Mouse (Mus musculus) forebrain, embryonic 16.5 days (tissue): Measurements from ENCODE around the gene Hsd17b6. TPM values are rescaled to one million over a fixed set of nuclear protein-coding genes. Genes with fewer than 3 reads are reported as not detected.

Experiments used
- ATAC-seq: fragments of 200-750 bp; cut with Nextera tagmentation; 2 replicates; pipeline ENCODE4 v1.8.0; 2017; ENCODE audit warnings: mild to moderate bottlenecking, moderate library complexity
- H3K27ac ChIP-seq: fragments of 300-500 bp; sonication (generic); 2 replicates; pipeline ENCODE4 v1.5.1; 2014; ENCODE audit warnings: low read length, control low read depth
- H3K27me3 ChIP-seq: fragments of 300-500 bp; sonication (generic); replicated peaks from 2 replicates; pipeline ENCODE4 v1.6.1; 2014; ENCODE audit warnings: low read length; ENCODE audit not compliant: control insufficient read depth, insufficient read depth
- H3K36me3 ChIP-seq: fragments of 300-500 bp; sonication (generic); 2 replicates; pipeline ENCODE4 v1.6.1; 2014; ENCODE audit not compliant: control insufficient read depth, insufficient read depth
- H3K4me1 ChIP-seq: fragments of 300-500 bp; sonication (generic); replicated peaks from 2 replicates; pipeline ENCODE4 v1.6.1; 2014; ENCODE audit warnings: low read length; ENCODE audit not compliant: control insufficient read depth, insufficient read depth
- H3K4me2 ChIP-seq: fragments of 300-500 bp; sonication (generic); 2 replicates; pipeline ENCODE4 v1.6.1; 2014; ENCODE audit warnings: mild to moderate bottlenecking, low read length, control low read depth
- H3K4me3 ChIP-seq: fragments of 300-500 bp; sonication (generic); replicated peaks from 2 replicates; pipeline ENCODE4 v1.5.1; 2014; ENCODE audit warnings: mild to moderate bottlenecking, low read length, control low read depth
- H3K9ac ChIP-seq: fragments of 300-500 bp; sonication (generic); replicated peaks from 2 replicates; pipeline ENCODE4 v1.6.1; 2014; ENCODE audit warnings: low read depth, low read length, control low read depth
- H3K9me3 ChIP-seq: fragments of 300-500 bp; sonication (generic); 2 replicates; pipeline ENCODE4 v1.6.1; 2016; ENCODE audit warnings: low read length; ENCODE audit not compliant: control insufficient read depth
- WGBS: fragments of 180-500 bp; shearing (Covaris S2); extraction: QIAGEN DNeasy Blood & Tissue Kit; methylation state at CpG from one replicate; pipeline ENCODE4 v1.1.7; 2014; 5-methylcytosine and 5-hydroxymethylcytosine counted together
- polyA plus RNA-seq: library from polyadenylated mRNA; unstranded; fragments of >200 nt; fragmentation: Nextera tagmentation; extraction: Ambion mirVana; gene quantifications from 2 replicates; pipeline ENCODE4 v1.2.1, GENCODE M21; 2015

The Hsd17b6 gene
- polyA plus RNA-seq, 1 experiment from 2014 or later = not detected

GRCm38 (mm10) chr10:128041636-128042035, 34.2 kb upstream of the Hsd17b6 start:
- no peak overlapping the region for H3K4me2 ChIP-seq
- H3K4me3 ChIP-seq = no peak overlapping the region
- no peaks in the 10 kb centered on the region for H3K27me3 ChIP-seq
- no peak overlapping the region for H3K27ac ChIP-seq
- peaks cover 17% of the 10 kb centered on the region for H3K4me1 ChIP-seq
- ATAC-seq = no peak
- H3K36me3 ChIP-seq = peaks cover 25% of the 10 kb centered on the region
- WGBS = 82% methylated on average over 4 of the region's 4 CpGs
- no peak overlapping the region for H3K9ac ChIP-seq
- H3K9me3 ChIP-seq = no peaks in the 10 kb centered on the region

DNA sequence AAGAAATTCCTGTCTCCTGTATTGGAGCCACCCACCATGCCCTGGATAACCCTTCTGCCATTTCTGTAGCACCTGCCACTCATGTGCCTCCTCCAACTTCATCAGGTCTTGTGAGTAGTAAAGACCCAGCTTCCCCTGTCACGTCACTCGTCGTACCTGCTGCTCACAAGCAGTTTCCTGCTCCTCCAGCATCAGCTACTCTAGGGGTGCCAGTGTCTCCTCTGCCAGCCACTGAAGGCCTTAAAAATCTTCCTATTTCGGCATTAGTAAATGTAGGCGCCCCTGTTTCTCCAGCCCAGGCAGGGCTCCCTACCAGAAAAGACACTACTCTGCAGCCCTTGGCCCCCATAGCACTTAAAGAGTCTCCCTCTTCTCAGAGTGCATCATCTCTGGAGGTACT, 32.9 kb upstream of the Hsd17b6 start:
- H3K27me3 ChIP-seq = no peaks in the 10 kb centered on the region
- no peak overlapping the region for H3K27ac ChIP-seq
- no peak overlapping the region for H3K4me3 ChIP-seq
- no peak overlapping the region for H3K9ac ChIP-seq
- peaks cover 14% of the 10 kb centered on the region for H3K36me3 ChIP-seq
- H3K4me2 ChIP-seq = no peak overlapping the region
- H3K4me1 ChIP-seq = peaks cover 18% of the 10 kb centered on the region
- 88% methylated on average over 5 of the region's 5 CpGs for WGBS
- ATAC-seq = no peak
- no peaks in the 10 kb centered on the region for H3K9me3 ChIP-seq

DNA sequence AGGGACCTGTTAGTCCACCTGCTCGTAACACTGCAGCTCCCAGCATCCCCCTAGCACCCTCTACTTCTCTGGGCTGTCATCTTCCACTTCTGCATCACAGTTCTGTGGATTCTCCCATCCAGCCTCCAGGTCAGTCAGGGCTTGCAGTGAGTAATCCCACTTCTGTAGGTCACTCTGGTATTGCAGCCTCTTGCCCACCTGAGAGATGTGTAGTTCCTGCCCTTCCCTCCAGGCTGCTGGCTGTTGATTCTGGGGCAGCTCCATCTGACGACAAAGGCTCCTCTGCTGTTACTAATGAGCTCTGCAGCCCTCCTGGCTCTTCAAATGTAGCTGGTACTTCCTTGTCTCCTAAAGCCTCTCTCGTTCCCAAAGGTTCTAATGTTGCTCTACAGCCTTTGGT, 32.4 kb upstream of the Hsd17b6 start:
- Histone ChIP-seq H3K4me1 (peaks cover 19% of the 10 kb centered on the region), H3K9me3 (no peaks in the 10 kb centered on the region), H3K36me3 (peaks cover 14% of the 10 kb centered on the region), H3K9ac (no peak overlapping the region), H3K4me2 (no peak overlapping the region), H3K27me3 (no peaks in the 10 kb centered on the region), H3K4me3 (no peak overlapping the region), H3K27ac (no peak overlapping the region)
- no peak for ATAC-seq
- 61% methylated on average over 3 of the region's 3 CpGs for WGBS

DNA sequence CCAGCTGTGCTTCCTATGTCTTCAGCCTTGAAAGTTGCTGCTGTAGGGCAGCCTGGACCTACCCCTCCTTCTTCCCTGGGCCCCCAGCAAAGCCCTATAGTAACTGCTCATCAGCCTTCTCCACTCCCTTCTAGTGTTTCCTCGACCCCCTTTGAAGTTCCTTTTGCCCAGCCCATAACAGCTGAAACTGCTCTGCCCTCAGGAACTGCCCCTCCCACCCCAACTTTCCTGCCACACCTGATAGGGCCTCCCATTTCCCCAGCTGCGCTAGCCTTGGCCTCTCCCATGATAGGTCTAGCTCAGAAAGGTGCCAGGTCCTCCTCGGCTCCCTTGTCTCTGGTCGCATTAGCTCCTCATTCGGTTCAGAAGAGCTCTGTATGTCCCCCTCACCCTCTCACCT, 31.8 kb upstream of the Hsd17b6 start:
- 65% methylated on average over 5 of the region's 5 CpGs for WGBS
- H3K36me3 ChIP-seq = peaks cover 14% of the 10 kb centered on the region
- H3K9ac ChIP-seq = no peak overlapping the region
- no peak for ATAC-seq
- no peak overlapping the region for H3K4me2 ChIP-seq
- no peaks in the 10 kb centered on the region for H3K9me3 ChIP-seq
- peaks cover 23% of the 10 kb centered on the region for H3K4me1 ChIP-seq
- H3K27me3 ChIP-seq = no peaks in the 10 kb centered on the region
- no peak overlapping the region for H3K4me3 ChIP-seq
- H3K27ac ChIP-seq = no peak overlapping the region

GRCm38 (mm10) chr10:128037921-128038320, 30.5 kb upstream of the Hsd17b6 start:
- no peak overlapping the region for H3K9ac ChIP-seq
- no peak overlapping the region for H3K27ac ChIP-seq
- peak overlapping the region; percentile 15; the same call in 1 of the 2 replicates for H3K4me2 ChIP-seq
- WGBS = 44% methylated on average over 3 of the region's 3 CpGs
- H3K36me3 ChIP-seq = peaks cover 14% of the 10 kb centered on the region
- H3K4me1 ChIP-seq = peaks cover 23% of the 10 kb centered on the region
- H3K4me3 ChIP-seq = no peak overlapping the region
- no peak for ATAC-seq
- H3K9me3 ChIP-seq = no peaks in the 10 kb centered on the region
- H3K27me3 ChIP-seq = no peaks in the 10 kb centered on the region

GRCm38 (mm10) chr10:128036746-128037425, 29.5 kb upstream of the Hsd17b6 start:
- Histone ChIP-seq H3K27me3 (no peaks in the 10 kb centered on the region), H3K36me3 (peaks cover 14% of the 10 kb centered on the region), H3K4me1 (peaks cover 23% of the 10 kb centered on the region), H3K4me3 (peak overlapping the region; percentile 58), H3K9me3 (no peaks in the 10 kb centered on the region), H3K27ac (no peak overlapping the region), H3K9ac (peak overlapping the region; percentile 82), H3K4me2 (peak overlapping the region; percentile 94)
- ATAC-seq = no peak
- 3% methylated on average over 10 of the region's 10 CpGs for WGBS

- 88% methylated on average over 2 of the region's 2 CpGs for WGBS
Measured at GRCm38 (mm10) chr10:128030860-128031259, 23.4 kb upstream of the Hsd17b6 start.

GRCm38 (mm10) chr10:128029931-128030330, 22.5 kb upstream of the Hsd17b6 start:
- H3K4me3 ChIP-seq = no peak overlapping the region
- no peak overlapping the region for H3K4me2 ChIP-seq
- H3K27me3 ChIP-seq = no peaks in the 10 kb centered on the region
- no peak overlapping the region for H3K27ac ChIP-seq
- H3K4me1 ChIP-seq = peaks cover 5% of the 10 kb centered on the region
- H3K36me3 ChIP-seq = peaks cover 10% of the 10 kb centered on the region; the same call in 1 of the 2 replicates
- H3K9ac ChIP-seq = no peak overlapping the region
- no peak for ATAC-seq
- no peaks in the 10 kb centered on the region for H3K9me3 ChIP-seq
- 91% methylated on average over 7 of the region's 7 CpGs for WGBS

More at GRCm38 (mm10) chr10:128030860-128031259, 23.4 kb upstream of the Hsd17b6 start:
- H3K36me3 ChIP-seq = peaks cover 6% of the 10 kb centered on the region; the same call in 1 of the 2 replicates
- no peaks in the 10 kb centered on the region for H3K9me3 ChIP-seq
- H3K9ac ChIP-seq = no peak overlapping the region
- no peaks in the 10 kb centered on the region for H3K27me3 ChIP-seq
- H3K4me1 ChIP-seq = peaks cover 5% of the 10 kb centered on the region
- H3K27ac ChIP-seq = no peak overlapping the region
- no peak for ATAC-seq
- H3K4me3 ChIP-seq = no peak overlapping the region
- H3K4me2 ChIP-seq = no peak overlapping the region

DNA sequence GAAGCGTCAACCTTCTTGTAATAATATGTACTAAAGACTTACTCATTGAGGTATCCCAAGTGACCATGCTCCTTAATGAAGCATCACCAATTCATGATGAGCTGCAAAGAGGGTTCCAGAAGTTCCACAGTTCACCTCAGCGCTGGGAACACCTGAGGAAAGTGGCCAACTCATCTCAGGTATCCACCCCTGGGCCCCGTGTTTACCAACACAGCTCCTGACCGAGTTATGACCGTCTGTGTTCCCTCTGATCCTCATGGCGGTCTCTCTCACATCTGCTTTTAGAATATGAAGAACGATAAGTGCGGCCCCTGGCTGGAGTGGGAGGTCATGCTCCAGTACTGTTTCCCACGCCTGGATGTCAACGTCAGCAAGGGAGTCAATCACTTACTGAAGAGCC, 16.1 kb upstream of the Hsd17b6 start:
- Histone ChIP-seq H3K36me3 (peaks cover 16% of the 10 kb centered on the region), H3K4me1 (no peaks in the 10 kb centered on the region), H3K4me3 (no peak overlapping the region), H3K4me2 (no peak overlapping the region), H3K9me3 (no peaks in the 10 kb centered on the region), H3K27ac (no peak overlapping the region), H3K9ac (no peak overlapping the region), H3K27me3 (no peaks in the 10 kb centered on the region)
- no peak for ATAC-seq
- 97% methylated on average over 10 of the region's 10 CpGs for WGBS
